Mouse (Mus musculus): ENCODE measurements at regions not wholly inside any gene's neighbourhood (a gene's known extent, or its start where the extent isn't known, plus 50 kb on each side); places are given as distances from the start of the nearest gene placed in this dataset.
"Not testable (repeated sequence)": the region's sequence is repeated elsewhere in the genome, so short reads cannot be mapped to it uniquely, and the experiment has no call there.

GRCm38 (mm10) chrX:91059251-91059650 lies 167.3 kb downstream of the Gm44 start:
- DNase-seq; H3K4me3 ChIP-seq (replicated peaks); H3K4me2 ChIP-seq; H3K27me3 ChIP-seq; H3K9ac ChIP-seq; H3K27ac ChIP-seq; H3K36me3 ChIP-seq; H3K4me1 ChIP-seq (replicated peaks); H3K9me3 ChIP-seq (replicated peaks); ATAC-seq (ENCODE audit: low read depth): not testable (repeated sequence)
- 26% methylated on average over 3 of the region's 3 CpGs for WGBS (ENCODE audit: insufficient replicate concordance)

DNA sequence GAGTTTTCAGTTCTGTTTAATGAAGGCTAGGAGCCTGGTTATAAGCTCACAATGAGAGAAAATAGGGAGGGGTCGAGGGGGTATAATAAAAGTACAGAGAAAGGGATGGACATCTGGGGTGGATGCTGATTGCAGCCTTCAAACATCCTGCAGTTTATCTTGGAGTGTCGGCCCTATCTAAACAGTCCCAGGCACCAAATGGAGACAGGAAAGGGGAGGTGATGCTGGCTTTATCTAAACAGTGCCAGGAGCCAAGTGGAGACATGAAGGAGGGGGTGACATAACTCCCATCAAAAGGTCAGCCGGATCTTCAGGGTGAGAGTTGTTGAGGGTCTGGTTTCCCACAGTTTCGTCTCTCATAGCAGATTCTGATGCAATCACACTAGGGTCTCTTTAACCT lies 193.2 kb downstream of the Gm44 start:
- 20% methylated on average over 4 of the region's 4 CpGs for WGBS (ENCODE audit: insufficient replicate concordance)
- not testable (repeated sequence) for H3K27me3 ChIP-seq; H3K4me2 ChIP-seq; H3K9ac ChIP-seq; H3K9me3 ChIP-seq (replicated peaks); H3K4me1 ChIP-seq (replicated peaks); H3K27ac ChIP-seq; H3K4me3 ChIP-seq (replicated peaks); H3K36me3 ChIP-seq
- ATAC-seq (ENCODE audit: low read depth) (peak; percentile 59; the same call in 1 of the 2 replicates), DNase-seq (peak; percentile 1)

Measured in liver, embryonic 13.5 days (tissue).